Comparison of ENCODE assay signal across 9 mouse cellular contexts in the genomic region with DNA sequence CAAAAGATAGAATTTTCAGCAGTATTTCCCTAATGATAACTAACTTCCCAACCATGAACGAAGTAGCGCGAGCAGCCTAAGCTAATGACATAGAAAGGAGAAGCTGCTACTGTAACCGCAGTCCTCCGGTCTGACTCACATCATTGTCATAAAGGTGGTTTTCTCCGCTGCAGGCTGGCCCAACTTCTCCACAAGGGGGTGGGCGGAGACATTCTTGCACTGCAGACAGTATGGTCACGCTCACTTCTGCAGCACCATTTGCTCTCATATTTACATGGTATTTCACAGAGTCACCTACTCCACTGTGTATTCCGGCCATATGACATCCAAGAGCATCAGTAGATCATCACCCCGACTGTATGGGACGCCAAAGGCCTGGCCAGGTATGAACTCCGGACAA. TPM values are rescaled to one million over a fixed set of nuclear protein-coding genes. Genes with fewer than 3 reads are reported as not detected.
DNase-seq lines count a peak whose midpoint lies in the region; ATAC-seq lines count a peak whose summit lies in the region.
"Had no signal": no experiment of that assay in that cellular context is flagged by ENCODE, and none has a peak within 500 bp of the region (broad histone marks: within the 10 kb centered on the region; RNA-seq: fewer than 3 reads in every experiment).

No protein-coding gene starts in this region.

- no peaks in the 10 kb centered on the region for H3K27me3 ChIP-seq in midbrain, embryonic 13.5 days
- H3K27me3 ChIP-seq: stomach, embryonic 15.5 days had no signal

- WGBS in midbrain, embryonic 13.5 days, result 80% methylated on average over 12 of the region's 12 CpGs

- no peak overlapping the region for H3K4me3 ChIP-seq in midbrain, embryonic 13.5 days (replicated peaks)
- H3K4me3 ChIP-seq: stomach, embryonic 15.5 days had no signal

- H3K9me3 ChIP-seq in midbrain, embryonic 13.5 days, result no peaks in the 10 kb centered on the region
- H3K9me3 ChIP-seq: stomach, embryonic 15.5 days had no signal

- no peak overlapping the region for H3K4me2 ChIP-seq in midbrain, embryonic 13.5 days (replicated peaks)
- H3K4me2 ChIP-seq: stomach, embryonic 15.5 days had no signal

- ATAC-seq in frontal cortex, adult (ENCODE audit: low TSS enrichment), result peak; percentile 96
- ATAC-seq in megakaryocyte, adult 5-6 weeks (ENCODE audit: poor library complexity, severe bottlenecking), result peak; percentile 95
- ATAC-seq in midbrain, embryonic 13.5 days, result no peak

- H3K4me1 ChIP-seq in midbrain, embryonic 13.5 days (replicated peaks), result no peaks in the 10 kb centered on the region
- H3K4me1 ChIP-seq: stomach, embryonic 15.5 days had no signal

- no peak overlapping the region for H3K9ac ChIP-seq in midbrain, embryonic 13.5 days (replicated peaks)
- H3K9ac ChIP-seq: stomach, embryonic 15.5 days had no signal

- DNase-seq in frontal cortex, postnatal 25 days (ENCODE audit: low spot score in 2 of 2), result no peak
- DNase-seq in Muller cell, postnatal 12 days (ENCODE audit: inconsistent ontology term), result peak; percentile 76
- DNase-seq in kidney, adult 8-10 months, result peak; percentile 26 to 42
- peak; percentile 66 for DNase-seq in thymus, postnatal 4 days
- DNase-seq in heart, adult 8-10 months (ENCODE audit: low spot score), result no peak

- no peak overlapping the region for H3K27ac ChIP-seq in midbrain, embryonic 13.5 days
- H3K27ac ChIP-seq: stomach, embryonic 15.5 days had no signal

- H3K36me3 ChIP-seq in midbrain, embryonic 13.5 days, result no peaks in the 10 kb centered on the region
- H3K36me3 ChIP-seq: stomach, embryonic 15.5 days had no signal

RNA-seq across cellular contexts. Expression of a gene that starts 13.2 kb away (rescaled TPM):
- 14.5 and 15.0 TPM in 2 replicates for total RNA-seq in megakaryocyte, adult 5-6 weeks (2015)
- 17.7 and 21.3 TPM in 2 replicates for total RNA-seq in megakaryocyte, adult 5-6 weeks (2017)
- polyA plus RNA-seq in midbrain, embryonic 13.5 days (2015; fragmentation: Nextera tagmentation; extraction: Ambion mirVana), result 3.7 and 4.4 TPM in 2 replicates
- 10 to 100 TPM; 17.9 to 21.0 (median 20.1) TPM for total RNA-seq in heart, adult 8-10 months (2022)

RNA-seq across cellular contexts. Expression of a gene that starts 27.7 kb away (rescaled TPM):
- 80.6 and 85.2 TPM in 2 replicates for total RNA-seq in megakaryocyte, adult 5-6 weeks (2015)
- total RNA-seq in megakaryocyte, adult 5-6 weeks (2017), result 68.4 and 80.5 TPM in 2 replicates
- polyA plus RNA-seq in midbrain, embryonic 13.5 days (2015; fragmentation: Nextera tagmentation; extraction: Ambion mirVana), result 53.7 and 55.0 TPM in 2 replicates
- total RNA-seq in heart, adult 8-10 months (2022), result 10 to 100 TPM; 30.2 to 37.5 (median 35.7) TPM

RNA-seq across cellular contexts. Expression of a gene that starts 45.4 kb away (rescaled TPM):
- total RNA-seq in megakaryocyte, adult 5-6 weeks (2015), result 4.7 and 6.0 TPM in 2 replicates
- 8.4 and 9.3 TPM in 2 replicates for total RNA-seq in megakaryocyte, adult 5-6 weeks (2017)
- 80.2 and 85.4 TPM in 2 replicates for polyA plus RNA-seq in midbrain, embryonic 13.5 days (2015; fragmentation: Nextera tagmentation; extraction: Ambion mirVana)
- 1 to 10 TPM; 4.8 to 7.4 (median 6.3) TPM for total RNA-seq in heart, adult 8-10 months (2022)

RNA-seq across cellular contexts. Expression of a gene that starts 57.6 kb away (rescaled TPM):
- total RNA-seq in megakaryocyte, adult 5-6 weeks (2015), result 88.7 and 95.1 TPM in 2 replicates
- 97.5 and 108 TPM in 2 replicates for total RNA-seq in megakaryocyte, adult 5-6 weeks (2017)
- 182 and 184 TPM in 2 replicates for polyA plus RNA-seq in midbrain, embryonic 13.5 days (2015; fragmentation: Nextera tagmentation; extraction: Ambion mirVana)
- 10 to 100 TPM; 33.9 to 41.2 (median 36.1) TPM for total RNA-seq in heart, adult 8-10 months (2022)

Comparison
In these comparisons a context has a peak if more than half of its experiments do, and no peak if none do; other contexts are left out.
1. DNase-seq: peak in Muller cell, postnatal 12 days (single experiment), kidney, adult 8-10 months (2 of 2) and thymus, postnatal 4 days (single experiment); none in frontal cortex, postnatal 25 days (0 of 2) and heart, adult 8-10 months (single experiment).